Mouse (Mus musculus): Measurements from ENCODE around the gene Ppm1n. TPM values are rescaled to one million over a fixed set of nuclear protein-coding genes. Genes with fewer than 3 reads are reported as not detected.

Ppm1n gene
- polyA plus RNA-seq, 1 experiment from 2014 or later, result not detected

DNA sequence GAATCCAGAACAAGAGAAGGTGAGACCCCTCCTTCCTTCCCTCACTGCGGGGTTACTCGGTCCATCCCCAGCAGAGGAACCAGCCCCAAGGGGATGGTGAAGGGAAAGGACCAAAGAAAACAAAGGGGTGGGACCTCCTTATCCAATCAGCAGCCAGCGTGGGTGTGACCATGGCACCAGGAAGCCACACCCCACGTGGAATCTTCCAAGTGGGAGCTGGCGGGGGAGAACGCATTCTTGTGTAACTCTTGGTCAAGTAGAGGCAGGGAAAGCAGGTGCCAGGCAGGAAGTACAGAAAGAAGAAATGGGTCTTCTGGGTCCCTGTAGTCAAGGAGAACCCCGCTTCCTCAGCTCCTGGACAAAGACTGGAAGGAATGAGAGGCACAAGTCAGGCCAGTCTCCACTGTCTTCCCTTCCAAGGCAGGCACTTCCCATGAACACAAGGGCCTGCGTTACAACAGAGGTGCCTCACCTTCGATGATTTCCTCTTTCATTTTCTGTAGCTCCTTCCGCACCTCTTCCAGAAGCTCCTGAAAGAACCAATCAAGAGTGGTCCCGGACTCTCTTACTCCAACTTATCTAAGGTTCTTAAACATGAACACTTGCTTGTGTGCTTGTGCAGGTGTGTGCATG lies 22.4 kb downstream of the Ppm1n start:
- H3K4me2 ChIP-seq (replicated peaks; ENCODE audit: low read depth, low read length), result no peak overlapping the region
- peak; percentile 73; the same call in 1 of the 2 replicates for ATAC-seq (ENCODE audit: low FRiP score, low TSS enrichment)
- H3K9ac ChIP-seq (replicated peaks; ENCODE audit: low read length), result no peak overlapping the region
- no peak overlapping the region for H3K27ac ChIP-seq (ENCODE audit: low read length)
- H3K36me3 ChIP-seq (ENCODE audit: insufficient read depth, low read length), result peaks cover 62% of the 10 kb centered on the region
- H3K27me3 ChIP-seq (ENCODE audit: insufficient read depth, low read length), result no peaks in the 10 kb centered on the region
- H3K4me3 ChIP-seq (ENCODE audit: low read length), result no peak overlapping the region
- H3K9me3 ChIP-seq (ENCODE audit: low read length), result no peaks in the 10 kb centered on the region
- H3K4me1 ChIP-seq (ENCODE audit: insufficient read depth, low read length), result no peaks in the 10 kb centered on the region
- 41% methylated on average over 11 of the region's 11 CpGs for WGBS

DNA sequence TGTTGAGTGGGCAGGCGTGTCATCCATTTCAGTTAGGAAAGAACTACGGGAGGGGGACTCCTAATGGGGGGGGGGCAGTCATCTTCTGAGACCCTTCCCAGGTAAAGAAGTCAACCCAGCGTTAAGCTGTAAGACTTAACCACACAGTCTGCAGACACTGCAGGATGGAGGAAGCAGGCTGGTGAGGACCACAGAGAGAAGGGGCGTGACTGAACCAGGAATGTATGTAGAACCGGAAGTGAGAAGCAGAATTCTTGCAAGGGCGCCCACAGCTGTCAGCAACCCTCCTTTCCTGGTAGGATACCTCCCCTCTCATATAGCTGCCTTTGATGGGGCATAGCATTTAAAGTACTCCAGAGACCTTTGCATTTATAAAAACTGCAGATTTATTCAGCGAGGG lies 23.3 kb downstream of the Ppm1n start:
- ATAC-seq (ENCODE audit: low FRiP score, low TSS enrichment), result no peak
- Histone ChIP-seq H3K27me3 (ENCODE audit: insufficient read depth, low read length) (no peaks in the 10 kb centered on the region), H3K4me3 (ENCODE audit: low read length) (no peak overlapping the region), H3K4me1 (ENCODE audit: insufficient read depth, low read length) (no peaks in the 10 kb centered on the region), H3K27ac (ENCODE audit: low read length) (no peak overlapping the region), H3K9me3 (ENCODE audit: low read length) (no peaks in the 10 kb centered on the region), H3K36me3 (ENCODE audit: insufficient read depth, low read length) (peaks cover 56% of the 10 kb centered on the region), H3K9ac (replicated peaks; ENCODE audit: low read length) (no peak overlapping the region), H3K4me2 (replicated peaks; ENCODE audit: low read depth, low read length) (no peak overlapping the region)
- WGBS, result 76% methylated on average over 7 of the region's 7 CpGs

GRCm38 (mm10) chr7:19255395-19255794 lies 24.5 kb downstream of the Ppm1n start:
- Histone ChIP-seq H3K9ac (replicated peaks; ENCODE audit: low read length) (no peak overlapping the region), H3K27me3 (ENCODE audit: insufficient read depth, low read length) (no peaks in the 10 kb centered on the region), H3K4me2 (replicated peaks; ENCODE audit: low read depth, low read length) (no peak overlapping the region), H3K27ac (ENCODE audit: low read length) (no peak overlapping the region), H3K4me1 (ENCODE audit: insufficient read depth, low read length) (no peaks in the 10 kb centered on the region), H3K9me3 (ENCODE audit: low read length) (no peaks in the 10 kb centered on the region), H3K36me3 (ENCODE audit: insufficient read depth, low read length) (peaks cover 46% of the 10 kb centered on the region), H3K4me3 (ENCODE audit: low read length) (no peak overlapping the region)
- WGBS, result 82% methylated on average over 15 of the region's 17 CpGs
- no peak for ATAC-seq (ENCODE audit: low FRiP score, low TSS enrichment)

GRCm38 (mm10) chr7:19253437-19253836 lies 26.4 kb downstream of the Ppm1n start:
- Histone ChIP-seq H3K4me3 (ENCODE audit: low read length) (no peak overlapping the region), H3K4me1 (ENCODE audit: insufficient read depth, low read length) (no peaks in the 10 kb centered on the region), H3K4me2 (replicated peaks; ENCODE audit: low read depth, low read length) (no peak overlapping the region), H3K9me3 (ENCODE audit: low read length) (no peaks in the 10 kb centered on the region), H3K36me3 (ENCODE audit: insufficient read depth, low read length) (peaks cover 28% of the 10 kb centered on the region), H3K27me3 (ENCODE audit: insufficient read depth, low read length) (no peaks in the 10 kb centered on the region), H3K9ac (replicated peaks; ENCODE audit: low read length) (no peak overlapping the region), H3K27ac (ENCODE audit: low read length) (no peak overlapping the region)
- ATAC-seq (ENCODE audit: low FRiP score, low TSS enrichment), result no peak
- 70% methylated on average over 5 of the region's 5 CpGs for WGBS

GRCm38 (mm10) chr7:19252078-19252477 lies 27.8 kb downstream of the Ppm1n start:
- Histone ChIP-seq H3K27ac (ENCODE audit: low read length) (no peak overlapping the region), H3K36me3 (ENCODE audit: insufficient read depth, low read length) (peaks cover 22% of the 10 kb centered on the region; the same call in 1 of the 2 replicates), H3K9me3 (ENCODE audit: low read length) (no peaks in the 10 kb centered on the region), H3K4me3 (ENCODE audit: low read length) (no peak overlapping the region), H3K27me3 (ENCODE audit: insufficient read depth, low read length) (no peaks in the 10 kb centered on the region), H3K9ac (replicated peaks; ENCODE audit: low read length) (no peak overlapping the region), H3K4me2 (replicated peaks; ENCODE audit: low read depth, low read length) (no peak overlapping the region), H3K4me1 (ENCODE audit: insufficient read depth, low read length) (no peaks in the 10 kb centered on the region)
- 77% methylated on average over 4 of the region's 4 CpGs for WGBS
- no peak for ATAC-seq (ENCODE audit: low FRiP score, low TSS enrichment)

GRCm38 (mm10) chr7:19247511-19247910 lies 32.4 kb downstream of the Ppm1n start:
- no peaks in the 10 kb centered on the region for H3K4me1 ChIP-seq (ENCODE audit: insufficient read depth, low read length)
- H3K9me3 ChIP-seq (ENCODE audit: low read length), result no peaks in the 10 kb centered on the region
- H3K4me2 ChIP-seq (replicated peaks; ENCODE audit: low read depth, low read length), result no peak overlapping the region
- H3K4me3 ChIP-seq (ENCODE audit: low read length), result no peak overlapping the region
- H3K27ac ChIP-seq (ENCODE audit: low read length), result no peak overlapping the region
- WGBS, result 88% methylated on average over 2 of the region's 2 CpGs
- no peaks in the 10 kb centered on the region for H3K27me3 ChIP-seq (ENCODE audit: insufficient read depth, low read length)
- H3K36me3 ChIP-seq (ENCODE audit: insufficient read depth, low read length), result peaks cover 18% of the 10 kb centered on the region
- ATAC-seq (ENCODE audit: low FRiP score, low TSS enrichment), result no peak
- no peak overlapping the region for H3K9ac ChIP-seq (replicated peaks; ENCODE audit: low read length)

DNA sequence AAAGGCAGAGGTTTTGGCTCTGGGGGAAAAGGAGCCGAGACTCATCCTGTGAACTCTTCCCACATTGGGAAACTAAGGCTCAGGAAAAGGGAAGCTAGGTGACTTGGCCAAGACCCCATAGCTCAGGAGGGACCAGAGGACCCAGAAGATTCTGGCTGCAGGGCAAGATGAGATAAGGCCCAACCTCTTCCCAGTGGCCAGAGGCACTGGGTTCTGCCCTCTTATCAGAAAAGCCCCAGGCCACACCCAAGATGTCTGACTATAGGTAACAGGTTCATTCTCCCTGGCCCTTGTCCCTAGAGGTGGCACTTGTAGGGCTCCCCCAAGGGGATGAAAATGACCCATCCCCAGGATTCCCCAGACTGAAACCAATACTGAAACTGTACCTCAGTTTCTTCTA lies 33.0 kb downstream of the Ppm1n start:
- ATAC-seq (ENCODE audit: low FRiP score, low TSS enrichment), result no peak
- no peaks in the 10 kb centered on the region for H3K9me3 ChIP-seq (ENCODE audit: low read length)
- WGBS, result 93% methylated on average over 1 of the region's 1 CpGs

DNA sequence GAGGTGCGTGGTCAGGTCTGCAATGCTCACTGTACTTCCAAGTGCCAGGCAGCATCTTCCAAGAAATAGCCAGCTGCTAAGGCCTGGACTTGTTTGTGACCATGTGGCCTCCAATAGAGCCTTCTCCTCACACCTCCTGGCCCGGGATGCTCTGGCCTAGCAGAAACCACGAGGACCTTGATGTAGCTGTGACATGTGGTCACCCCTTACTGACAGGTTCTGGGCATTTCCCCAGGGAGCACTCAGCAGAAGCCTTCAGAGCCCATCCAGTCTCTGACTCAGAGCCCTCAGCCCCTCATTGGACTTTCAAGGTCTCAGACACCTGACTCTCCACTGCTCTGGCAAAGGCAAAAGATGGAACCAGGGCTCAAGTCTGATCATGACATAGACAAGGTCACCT lies 34.8 kb downstream of the Ppm1n start:
- no peak for ATAC-seq (ENCODE audit: low FRiP score, low TSS enrichment)
- H3K4me2 ChIP-seq (replicated peaks; ENCODE audit: low read depth, low read length), result no peak overlapping the region
- WGBS, result 76% methylated on average over 3 of the region's 3 CpGs

More for the DNA sequence above, 33.0 kb downstream of the Ppm1n start:
- Histone ChIP-seq H3K9ac (replicated peaks; ENCODE audit: low read length) (no peak overlapping the region), H3K27me3 (ENCODE audit: insufficient read depth, low read length) (no peaks in the 10 kb centered on the region), H3K36me3 (ENCODE audit: insufficient read depth, low read length) (peaks cover 18% of the 10 kb centered on the region), H3K4me3 (ENCODE audit: low read length) (no peak overlapping the region), H3K4me2 (replicated peaks; ENCODE audit: low read depth, low read length) (no peak overlapping the region), H3K4me1 (ENCODE audit: insufficient read depth, low read length) (no peaks in the 10 kb centered on the region), H3K27ac (ENCODE audit: low read length) (no peak overlapping the region)

DNA sequence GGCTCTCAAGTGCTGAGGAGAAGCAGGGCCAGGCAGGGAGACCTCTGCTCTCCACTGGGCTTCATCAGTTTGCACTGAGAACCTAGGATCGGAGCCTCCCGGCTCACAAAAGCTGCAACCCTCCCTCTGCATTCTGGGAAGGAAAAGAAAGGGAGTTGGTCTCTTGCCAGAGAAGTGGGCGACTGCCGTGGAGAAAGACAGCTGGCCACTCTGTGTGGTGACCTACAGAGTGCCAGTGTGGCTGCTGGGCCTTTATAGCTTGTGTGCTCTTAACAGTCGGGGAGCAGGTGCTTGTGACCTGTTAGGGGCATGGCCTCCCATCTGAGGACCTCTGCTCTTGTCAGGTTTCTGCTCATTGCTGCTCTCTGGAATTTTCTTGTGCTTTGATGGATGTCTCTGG lies 36.0 kb downstream of the Ppm1n start:
- 78% methylated on average over 5 of the region's 5 CpGs for WGBS
- Histone ChIP-seq H3K9ac (replicated peaks; ENCODE audit: low read length) (no peak overlapping the region), H3K4me3 (ENCODE audit: low read length) (no peak overlapping the region), H3K4me1 (ENCODE audit: insufficient read depth, low read length) (peaks cover 5% of the 10 kb centered on the region; the same call in 1 of the 2 replicates), H3K36me3 (ENCODE audit: insufficient read depth, low read length) (peaks cover 18% of the 10 kb centered on the region), H3K9me3 (ENCODE audit: low read length) (no peaks in the 10 kb centered on the region), H3K27me3 (ENCODE audit: insufficient read depth, low read length) (no peaks in the 10 kb centered on the region), H3K4me2 (replicated peaks; ENCODE audit: low read depth, low read length) (no peak overlapping the region), H3K27ac (ENCODE audit: low read length) (no peak overlapping the region)
- ATAC-seq (ENCODE audit: low FRiP score, low TSS enrichment), result no peak

More for the DNA sequence above, 34.8 kb downstream of the Ppm1n start:
- H3K4me1 ChIP-seq (ENCODE audit: insufficient read depth, low read length), result no peaks in the 10 kb centered on the region
- peaks cover 18% of the 10 kb centered on the region for H3K36me3 ChIP-seq (ENCODE audit: insufficient read depth, low read length)
- no peaks in the 10 kb centered on the region for H3K9me3 ChIP-seq (ENCODE audit: low read length)
- H3K4me3 ChIP-seq (ENCODE audit: low read length), result no peak overlapping the region
- H3K27ac ChIP-seq (ENCODE audit: low read length), result no peak overlapping the region
- no peaks in the 10 kb centered on the region for H3K27me3 ChIP-seq (ENCODE audit: insufficient read depth, low read length)
- no peak overlapping the region for H3K9ac ChIP-seq (replicated peaks; ENCODE audit: low read length)

DNA sequence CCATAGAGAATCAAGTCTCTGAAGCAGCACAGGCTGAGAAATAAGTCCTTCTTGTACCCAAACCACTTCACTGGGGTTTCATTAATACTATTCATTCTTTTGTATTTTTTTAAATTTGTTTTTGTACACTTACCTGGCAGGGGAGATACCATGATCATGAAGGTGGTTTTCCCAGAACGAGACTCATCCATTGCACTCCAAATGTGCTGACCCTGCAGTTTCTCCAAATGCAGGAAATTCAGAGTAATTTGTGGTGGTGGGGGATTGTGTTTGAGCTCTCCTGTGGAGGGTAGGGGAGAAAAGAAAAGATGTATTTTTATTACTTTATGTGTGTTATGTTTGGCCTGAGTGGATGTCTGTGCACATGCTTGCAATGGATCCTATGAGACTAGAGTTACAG lies 37.9 kb downstream of the Ppm1n start:
- no peak for ATAC-seq (ENCODE audit: low FRiP score, low TSS enrichment)
- H3K4me1 ChIP-seq (ENCODE audit: insufficient read depth, low read length), result peaks cover 5% of the 10 kb centered on the region; the same call in 1 of the 2 replicates
- WGBS, result 78% methylated on average over 1 of the region's 1 CpGs

More for the DNA sequence above, 37.9 kb downstream of the Ppm1n start:
- Histone ChIP-seq H3K9ac (replicated peaks; ENCODE audit: low read length) (no peak overlapping the region), H3K27me3 (ENCODE audit: insufficient read depth, low read length) (no peaks in the 10 kb centered on the region), H3K4me2 (replicated peaks; ENCODE audit: low read depth, low read length) (no peak overlapping the region), H3K4me3 (ENCODE audit: low read length) (no peak overlapping the region), H3K9me3 (ENCODE audit: low read length) (no peaks in the 10 kb centered on the region), H3K27ac (ENCODE audit: low read length) (no peak overlapping the region), H3K36me3 (ENCODE audit: insufficient read depth, low read length) (peaks cover 12% of the 10 kb centered on the region)
